Mouse (Mus musculus) monocyte, adult 5-6 weeks (primary cell): ENCODE measurements around the gene Rbm20. TPM values are rescaled to one million over a fixed set of nuclear protein-coding genes. Genes with fewer than 3 reads are reported as not detected.
A peak's percentile ranks its signal among the peaks of the same experiment; 100 is the strongest.
"Not testable (repeated sequence)": the region's sequence is repeated elsewhere in the genome, so short reads cannot be mapped to it uniquely, and the experiment has no call there.

Source experiments
- ATAC-seq: fragments of 153-309, 156-312 bp; replicated peaks from 2 replicates; pipeline ENCODE4 v1.8.0; 2017; ENCODE audit warnings: mild to moderate bottlenecking; ENCODE audit not compliant: low TSS enrichment, insufficient number of reproducible peaks, severe bottlenecking, poor library complexity, low FRiP score
- total RNA-seq: library from RNA; stranded (forward); fragments of 200-1000, 200-491, 200-594 nt; gene quantifications from 3 replicates; pipeline ENCODE4 v1.2.3, GENCODE M21; 2017

The Rbm20 gene
- total RNA-seq, 1 experiment from 2014 or later: not detected

GRCm38 (mm10) chr19:53801380-53801779 lies 124.3 kb downstream of the Rbm20 start:
- ATAC-seq: no peak

- no peak; the same call in 1 of the 2 replicates for ATAC-seq
Measured at GRCm38 (mm10) chr19:53801789-53802683, 124.9 kb downstream of the Rbm20 start.

GRCm38 (mm10) chr19:53803954-53804353 lies 126.8 kb downstream of the Rbm20 start:
- no peak for ATAC-seq

GRCm38 (mm10) chr19:53805063-53805462 lies 128.0 kb downstream of the Rbm20 start:
- ATAC-seq: no peak

- no peak for ATAC-seq
Measured at GRCm38 (mm10) chr19:53806126-53806525, 129.0 kb downstream of the Rbm20 start.

- ATAC-seq: not testable (repeated sequence)
Measured at GRCm38 (mm10) chr19:53806526-53807275, 129.6 kb downstream of the Rbm20 start.

GRCm38 (mm10) chr19:53807276-53807801 lies 130.2 kb downstream of the Rbm20 start:
- peak; percentile 66; the same call in 1 of the 2 replicates for ATAC-seq

- ATAC-seq: no peak
Measured at GRCm38 (mm10) chr19:53808041-53808777, 131.1 kb downstream of the Rbm20 start.

- ATAC-seq: no peak
Measured at GRCm38 (mm10) chr19:53809185-53809861, 132.2 kb downstream of the Rbm20 start.

- ATAC-seq: no peak
Measured at GRCm38 (mm10) chr19:53810024-53810423, 132.9 kb downstream of the Rbm20 start.

- no peak for ATAC-seq
Measured at GRCm38 (mm10) chr19:53810584-53810983, 133.5 kb downstream of the Rbm20 start.

- ATAC-seq: no peak
Measured at GRCm38 (mm10) chr19:53813576-53813975, 136.5 kb downstream of the Rbm20 start.

- no peak for ATAC-seq
Measured at GRCm38 (mm10) chr19:53815714-53816113, 138.6 kb downstream of the Rbm20 start.

GRCm38 (mm10) chr19:53816242-53816641 lies 139.1 kb downstream of the Rbm20 start:
- no peak for ATAC-seq

- ATAC-seq: no peak
Measured at GRCm38 (mm10) chr19:53819299-53819698, 142.2 kb downstream of the Rbm20 start.

- no peak for ATAC-seq
Measured at GRCm38 (mm10) chr19:53821241-53822120, 144.4 kb downstream of the Rbm20 start.

- no peak for ATAC-seq
Measured at GRCm38 (mm10) chr19:53823847-53824246, 146.7 kb downstream of the Rbm20 start.
